Mouse (Mus musculus) liver, embryonic 14.5 days (tissue): Measurements from ENCODE around the gene Zfp36l2.

Experiments
- CTCF ChIP-seq: IDR thresholded peaks from 2 replicates; pipeline ENCODE4 v1.5.1; 2016; ENCODE audit warnings: antibody characterized with exemption, low read depth, control low read depth
- EP300 ChIP-seq: IDR thresholded peaks from 2 replicates; pipeline ENCODE4 v1.6.1; 2016; ENCODE audit warnings: antibody characterized with exemption, low read depth

- TF ChIP-seq CTCF (no peak), EP300 (no peak)
Measured at GRCm38 (mm10) chr17:84217696-84218095, 29.9 kb upstream of the Zfp36l2 start.
